Mouse (Mus musculus) stomach, embryonic 15.5 days (tissue): ENCODE measurements around the gene Gm26602. TPM values are rescaled to one million over a fixed set of nuclear protein-coding genes. Genes with fewer than 3 reads are reported as not detected.
A peak's percentile ranks its signal among the peaks of the same experiment; 100 is the strongest.

Experiments
- ATAC-seq: fragments of 200-750 bp; cut with Nextera tagmentation; 2 replicates; pipeline ENCODE4 v1.8.0; 2017; ENCODE audit warnings: low read depth, moderate number of reproducible peaks, moderate TSS enrichment; ENCODE audit not compliant: insufficient read depth, low FRiP score
- H3K27ac ChIP-seq: fragments of 300-500 bp; sonication (generic); 2 replicates; pipeline ENCODE4 v1.5.1; 2015; ENCODE audit warnings: mild to moderate bottlenecking, inconsistent platforms
- H3K27me3 ChIP-seq: fragments of 300-500 bp; sonication (generic); replicated peaks from 2 replicates; pipeline ENCODE4 v1.6.1; 2015; ENCODE audit warnings: inconsistent platforms
- H3K36me3 ChIP-seq: fragments of 300-500 bp; sonication (generic); 2 replicates; pipeline ENCODE4 v1.6.1; 2015; ENCODE audit warnings: inconsistent platforms
- H3K4me1 ChIP-seq: fragments of 300-500 bp; sonication (generic); 2 replicates; pipeline ENCODE4 v1.6.1; 2015; ENCODE audit warnings: inconsistent platforms
- H3K4me2 ChIP-seq: fragments of 300-500 bp; sonication (generic); 2 replicates; pipeline ENCODE4 v1.6.1; 2015; ENCODE audit warnings: mild to moderate bottlenecking, inconsistent platforms
- H3K4me3 ChIP-seq: fragments of 300-500 bp; sonication (generic); replicated peaks from 2 replicates; pipeline ENCODE4 v1.5.1; 2015; ENCODE audit warnings: inconsistent platforms
- H3K9ac ChIP-seq: fragments of 300-500 bp; sonication (generic); 2 replicates; pipeline ENCODE4 v1.6.1; 2015; ENCODE audit warnings: inconsistent platforms
- H3K9me3 ChIP-seq: fragments of 300-500 bp; sonication (generic); 2 replicates; pipeline ENCODE4 v1.6.1; 2016; ENCODE audit warnings: inconsistent platforms
- WGBS: fragments of 180-500 bp; shearing (Covaris S2); methylation state at CpG from one replicate; pipeline ENCODE4 v1.1.7; 2015; 5-methylcytosine and 5-hydroxymethylcytosine counted together
- polyA plus RNA-seq: library from polyadenylated mRNA; unstranded; fragments of >200 nt; fragmentation: Nextera tagmentation; extraction: Ambion mirVana; gene quantifications from 2 replicates; pipeline ENCODE4 v1.2.1, GENCODE M21; 2015

The Gm26602 gene
- polyA plus RNA-seq, 1 experiment from 2014 or later: 13.3 TPM

DNA sequence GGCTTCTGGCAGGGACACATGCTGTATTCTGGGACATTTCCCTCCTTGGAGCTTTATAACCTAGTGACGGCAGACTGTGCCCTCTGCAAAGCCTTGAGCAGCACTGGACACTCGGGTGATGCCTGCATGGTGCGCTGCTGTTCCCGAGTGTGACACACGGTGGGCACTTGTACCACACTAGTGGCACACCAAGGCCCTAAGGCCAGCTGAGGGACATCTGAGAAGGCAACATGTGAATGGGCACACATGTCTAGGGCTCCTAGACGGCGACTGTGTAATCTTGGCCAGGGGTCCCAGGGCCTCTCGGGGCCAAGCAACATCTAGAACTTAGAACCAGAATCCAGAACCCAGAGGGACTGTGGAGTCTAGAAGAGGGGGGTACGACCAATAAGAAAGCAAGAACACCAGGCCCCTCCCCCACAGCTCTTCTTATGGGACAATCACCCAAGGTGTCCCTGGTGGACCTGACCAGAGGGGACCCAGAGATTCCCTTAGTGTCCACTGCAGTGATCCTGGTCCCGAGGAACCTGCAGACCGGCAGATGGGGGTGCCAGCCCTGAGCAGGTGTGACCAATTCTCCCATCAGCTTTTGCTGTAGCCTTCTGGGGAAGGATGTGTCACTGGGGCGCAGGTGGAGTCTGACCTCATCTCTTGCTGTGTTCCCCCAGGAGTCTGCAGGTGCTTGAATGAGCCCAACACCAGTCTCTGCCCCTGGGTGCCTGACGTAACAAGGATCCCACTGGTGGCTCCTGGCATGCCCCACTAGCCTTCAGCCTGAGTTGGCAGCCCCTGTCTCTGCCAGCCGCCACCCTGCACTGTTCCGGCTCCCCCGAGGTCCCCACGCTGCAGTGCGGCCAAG is 19.5 kb downstream of the Gm26602 start:
- no peak for ATAC-seq
- Histone ChIP-seq H3K9ac (no peak overlapping the region), H3K4me2 (no peak overlapping the region), H3K27ac (no peak overlapping the region), H3K4me1 (peaks cover 51% of the 10 kb centered on the region), H3K27me3 (no peaks in the 10 kb centered on the region), H3K36me3 (peaks cover 8% of the 10 kb centered on the region; the same call in 1 of the 2 replicates), H3K9me3 (no peaks in the 10 kb centered on the region), H3K4me3 (no peak overlapping the region)
- WGBS: 87% methylated on average over 18 of the region's 18 CpGs

GRCm38 (mm10) chr10:79930826-79931186 is 20.1 kb downstream of the Gm26602 start:
- peaks cover 48% of the 10 kb centered on the region for H3K4me1 ChIP-seq
- H3K27ac ChIP-seq: no peak overlapping the region
- no peak overlapping the region for H3K4me3 ChIP-seq
- no peak overlapping the region for H3K9ac ChIP-seq
- H3K36me3 ChIP-seq: peaks cover 8% of the 10 kb centered on the region; the same call in 1 of the 2 replicates
- no peak overlapping the region for H3K4me2 ChIP-seq
- 93% methylated on average over 16 of the region's 16 CpGs for WGBS
- no peaks in the 10 kb centered on the region for H3K9me3 ChIP-seq
- no peak for ATAC-seq
- H3K27me3 ChIP-seq: no peaks in the 10 kb centered on the region

DNA sequence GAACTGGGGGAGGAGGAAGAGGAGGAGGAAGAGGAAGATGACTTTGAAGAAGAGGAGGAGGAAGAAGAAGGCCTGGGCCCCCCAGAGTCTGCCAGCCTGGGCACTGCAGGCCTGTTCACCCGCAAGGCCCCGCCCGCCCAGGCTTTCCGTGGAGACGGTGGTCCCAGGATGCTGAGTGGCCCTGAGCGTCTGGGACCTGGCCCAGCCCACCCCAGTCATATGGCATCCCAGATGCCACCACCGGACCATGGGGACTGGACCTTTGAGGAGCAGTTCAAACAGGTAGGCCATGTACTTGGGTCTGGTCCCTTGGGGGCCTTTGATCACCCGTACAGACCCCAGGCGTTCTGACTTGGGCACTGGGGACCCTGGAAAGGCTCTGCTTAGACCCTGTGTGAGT is 21.1 kb downstream of the Gm26602 start:
- H3K4me1 ChIP-seq: peaks cover 53% of the 10 kb centered on the region
- ATAC-seq: no peak
- peak overlapping the region; percentile 62; the same call in 1 of the 2 replicates for H3K27ac ChIP-seq

GRCm38 (mm10) chr10:79932736-79933135 is 22.1 kb downstream of the Gm26602 start:
- H3K4me3 ChIP-seq: no peak overlapping the region
- H3K4me1 ChIP-seq: peaks cover 63% of the 10 kb centered on the region

More for the DNA sequence above, 21.1 kb downstream of the Gm26602 start:
- Histone ChIP-seq H3K36me3 (peaks cover 8% of the 10 kb centered on the region; the same call in 1 of the 2 replicates), H3K9ac (no peak overlapping the region), H3K4me2 (no peak overlapping the region), H3K9me3 (no peaks in the 10 kb centered on the region), H3K4me3 (no peak overlapping the region), H3K27me3 (no peaks in the 10 kb centered on the region)
- 77% methylated on average over 9 of the region's 9 CpGs for WGBS

GRCm38 (mm10) chr10:79933145-79933679 is 22.6 kb downstream of the Gm26602 start:
- Histone ChIP-seq H3K36me3 (peaks cover 8% of the 10 kb centered on the region; the same call in 1 of the 2 replicates), H3K4me2 (peak overlapping the region; percentile 2; the same call in 1 of the 2 replicates), H3K9me3 (no peaks in the 10 kb centered on the region), H3K4me3 (no peak overlapping the region), H3K9ac (no peak overlapping the region), H3K27me3 (no peaks in the 10 kb centered on the region), H3K4me1 (peaks cover 64% of the 10 kb centered on the region), H3K27ac (peak overlapping the region; percentile 62; the same call in 1 of the 2 replicates)
- WGBS: 54% methylated on average over 9 of the region's 9 CpGs
- ATAC-seq: no peak

More at GRCm38 (mm10) chr10:79932736-79933135, 22.1 kb downstream of the Gm26602 start:
- no peaks in the 10 kb centered on the region for H3K9me3 ChIP-seq
- H3K4me2 ChIP-seq: peak overlapping the region; percentile 2; the same call in 1 of the 2 replicates
- peak overlapping the region; percentile 62; the same call in 1 of the 2 replicates for H3K27ac ChIP-seq
- 24% methylated on average over 8 of the region's 8 CpGs for WGBS
- peaks cover 8% of the 10 kb centered on the region; the same call in 1 of the 2 replicates for H3K36me3 ChIP-seq
- H3K9ac ChIP-seq: no peak overlapping the region
- no peaks in the 10 kb centered on the region for H3K27me3 ChIP-seq
- ATAC-seq: no peak

GRCm38 (mm10) chr10:79933861-79934260 is 23.2 kb downstream of the Gm26602 start:
- H3K4me1 ChIP-seq: peaks cover 62% of the 10 kb centered on the region
- no peak overlapping the region for H3K9ac ChIP-seq
- H3K36me3 ChIP-seq: peaks cover 8% of the 10 kb centered on the region; the same call in 1 of the 2 replicates
- peak overlapping the region; percentile 62 for H3K27ac ChIP-seq
- no peak for ATAC-seq
- H3K9me3 ChIP-seq: no peaks in the 10 kb centered on the region
- no peak overlapping the region for H3K4me3 ChIP-seq
- 74% methylated on average over 6 of the region's 6 CpGs for WGBS
- 0 out of 2 replicates have a peak overlapping the region, but pooled peaks have one; percentile 4 for H3K4me2 ChIP-seq
- no peaks in the 10 kb centered on the region for H3K27me3 ChIP-seq

GRCm38 (mm10) chr10:79934272-79934721 is 23.6 kb downstream of the Gm26602 start:
- Histone ChIP-seq H3K27ac (peak overlapping the region; percentile 62), H3K4me3 (no peak overlapping the region), H3K27me3 (no peaks in the 10 kb centered on the region), H3K9me3 (no peaks in the 10 kb centered on the region), H3K9ac (no peak overlapping the region), H3K4me2 (0 out of 2 replicates have a peak overlapping the region, but pooled peaks have one; percentile 4), H3K36me3 (peaks cover 8% of the 10 kb centered on the region; the same call in 1 of the 2 replicates), H3K4me1 (peaks cover 58% of the 10 kb centered on the region)
- 44% methylated on average over 13 of the region's 13 CpGs for WGBS
- ATAC-seq: no peak

GRCm38 (mm10) chr10:79934794-79935569 is 24.3 kb downstream of the Gm26602 start:
- Histone ChIP-seq H3K9me3 (no peaks in the 10 kb centered on the region), H3K27ac (no peak overlapping the region), H3K4me1 (peaks cover 54% of the 10 kb centered on the region), H3K36me3 (peaks cover 8% of the 10 kb centered on the region; the same call in 1 of the 2 replicates), H3K27me3 (no peaks in the 10 kb centered on the region), H3K9ac (no peak overlapping the region), H3K4me3 (no peak overlapping the region), H3K4me2 (no peak overlapping the region)
- ATAC-seq: no peak
- WGBS: 82% methylated on average over 16 of the region's 16 CpGs

GRCm38 (mm10) chr10:79936284-79936910 is 25.7 kb downstream of the Gm26602 start:
- H3K27ac ChIP-seq: peak overlapping the region; percentile 63
- peak overlapping the region; percentile 26 for H3K4me2 ChIP-seq
- H3K4me1 ChIP-seq: peaks cover 53% of the 10 kb centered on the region
- no peaks in the 10 kb centered on the region for H3K27me3 ChIP-seq
- H3K9ac ChIP-seq: no peak overlapping the region
- no peak overlapping the region for H3K4me3 ChIP-seq
- no peak for ATAC-seq
- peaks cover 8% of the 10 kb centered on the region; the same call in 1 of the 2 replicates for H3K36me3 ChIP-seq
- no peaks in the 10 kb centered on the region for H3K9me3 ChIP-seq
- WGBS: 59% methylated on average over 10 of the region's 10 CpGs

- WGBS: 54% methylated on average over 27 of the region's 27 CpGs
- peaks cover 5% of the 10 kb centered on the region; the same call in 1 of the 2 replicates for H3K36me3 ChIP-seq
- H3K4me1 ChIP-seq: peaks cover 47% of the 10 kb centered on the region
- H3K27me3 ChIP-seq: no peaks in the 10 kb centered on the region
- no peak overlapping the region for H3K4me3 ChIP-seq
- H3K4me2 ChIP-seq: peak overlapping the region; percentile 26
- H3K9ac ChIP-seq: no peak overlapping the region
- ATAC-seq: peak; percentile 36; the same call in 1 of the 2 replicates
- H3K9me3 ChIP-seq: no peaks in the 10 kb centered on the region
- H3K27ac ChIP-seq: peak overlapping the region; percentile 63
These were observed 26.3 kb downstream of the Gm26602 start for GRCm38 (mm10) chr10:79936911-79937441.
